Mouse (Mus musculus) hindbrain, embryonic 14.5 days (tissue): ENCODE measurements around the gene Prss57. TPM values are rescaled to one million over a fixed set of nuclear protein-coding genes. Genes with fewer than 3 reads are reported as not detected.
A peak's percentile ranks its signal among the peaks of the same experiment; 100 is the strongest.

Experiments
- ATAC-seq: fragments of 200-750 bp; cut with Nextera tagmentation; 2 replicates; pipeline ENCODE4 v1.8.0; 2017; ENCODE audit warnings: moderate number of reproducible peaks, mild to moderate bottlenecking, moderate TSS enrichment, moderate library complexity; ENCODE audit not compliant: low FRiP score
- DNase-seq: peaks from one replicate; pipeline ENCODE4 v3.0.0-alpha.2; 2015; ENCODE audit warnings: low spot score
- H3K27ac ChIP-seq: fragments of 300-500 bp; sonication (generic); 2 replicates; pipeline ENCODE4 v1.5.1; 2014; ENCODE audit warnings: mild to moderate bottlenecking, moderate library complexity
- H3K27me3 ChIP-seq: fragments of 300-500 bp; sonication (generic); 2 replicates; pipeline ENCODE4 v1.6.1; 2014; ENCODE audit warnings: mild to moderate bottlenecking, low read length, mixed read lengths; ENCODE audit not compliant: control insufficient read depth, insufficient read depth
- H3K36me3 ChIP-seq: fragments of 300-500 bp; sonication (generic); replicated peaks from 2 replicates; pipeline ENCODE4 v1.6.1; 2014; ENCODE audit not compliant: control insufficient read depth, insufficient read depth
- H3K4me1 ChIP-seq: fragments of 300-500 bp; sonication (generic); replicated peaks from 2 replicates; pipeline ENCODE4 v1.6.1; 2014; ENCODE audit warnings: antibody characterized with exemption, low read length, mixed read lengths; ENCODE audit not compliant: control insufficient read depth, insufficient read depth
- H3K4me2 ChIP-seq: fragments of 300-500 bp; sonication (generic); replicated peaks from 2 replicates; pipeline ENCODE4 v1.6.1; 2014; ENCODE audit warnings: mild to moderate bottlenecking, moderate library complexity
- H3K4me3 ChIP-seq: fragments of 300-500 bp; sonication (generic); replicated peaks from 2 replicates; pipeline ENCODE4 v1.5.1; 2014; ENCODE audit warnings: mild to moderate bottlenecking, low read length
- H3K9ac ChIP-seq: fragments of 300-500 bp; sonication (generic); 2 replicates; pipeline ENCODE4 v1.6.1; 2014
- H3K9me3 ChIP-seq: fragments of 300-500 bp; sonication (generic); 2 replicates; pipeline ENCODE4 v1.6.1; 2016; ENCODE audit warnings: low read length; ENCODE audit not compliant: control insufficient read depth
- WGBS: fragments of 180-500 bp; shearing (Covaris S2); extraction: QIAGEN DNeasy Blood & Tissue Kit; methylation state at CpG from one replicate; pipeline ENCODE4 v1.1.7; 2014; 5-methylcytosine and 5-hydroxymethylcytosine counted together
- polyA plus RNA-seq: library from polyadenylated mRNA; unstranded; fragments of >200 nt; fragmentation: Nextera tagmentation; extraction: Ambion mirVana; gene quantifications from 2 replicates; pipeline ENCODE4 v1.2.1, GENCODE M21; 2014

Gene Prss57
- polyA plus RNA-seq, 1 experiment from 2014 or later: 0.29 TPM

GRCm38 (mm10) chr10:79823011-79823410, 32.2 kb upstream of the Prss57 start:
- Histone ChIP-seq H3K4me1 (peaks cover 5% of the 10 kb centered on the region; the same call in 1 of the 2 replicates), H3K36me3 (peaks cover 35% of the 10 kb centered on the region), H3K4me3 (no peak overlapping the region), H3K9ac (no peak overlapping the region), H3K27ac (no peak overlapping the region), H3K9me3 (no peaks in the 10 kb centered on the region), H3K4me2 (no peak overlapping the region), H3K27me3 (no peaks in the 10 kb centered on the region)
- 81% methylated on average over 6 of the region's 6 CpGs for WGBS
- ATAC-seq (no peak), DNase-seq (no peak)

DNA sequence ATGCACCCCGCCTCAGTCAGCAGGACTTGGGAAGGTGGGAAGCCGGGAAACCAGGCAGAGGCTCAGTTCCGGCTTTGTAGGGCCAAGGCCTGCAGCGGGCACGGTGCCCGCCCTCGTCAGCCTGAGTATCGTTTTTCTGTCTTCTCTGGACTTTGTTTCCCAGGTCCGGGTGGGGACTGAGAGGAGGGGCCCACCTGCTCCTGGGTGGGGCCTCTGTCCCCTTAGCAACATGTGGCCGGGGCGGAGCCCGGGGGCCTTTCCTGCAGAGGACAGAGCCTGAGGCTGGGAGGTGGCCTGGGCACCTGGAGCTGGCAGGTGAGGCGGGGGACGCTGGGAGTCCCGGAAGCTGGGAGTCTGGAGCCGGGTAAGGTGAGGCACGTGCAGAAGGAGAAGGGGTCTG, 31.6 kb upstream of the Prss57 start:
- WGBS: 40% methylated on average over 16 of the region's 17 CpGs
- H3K36me3 ChIP-seq: peaks cover 41% of the 10 kb centered on the region
- H3K27me3 ChIP-seq: no peaks in the 10 kb centered on the region
- DNase-seq (no peak), ATAC-seq (no peak; the same call in 1 of the 2 replicates)
- H3K4me1 ChIP-seq: peaks cover 5% of the 10 kb centered on the region; the same call in 1 of the 2 replicates
- H3K27ac ChIP-seq: no peak overlapping the region
- H3K4me3 ChIP-seq: no peak overlapping the region
- H3K4me2 ChIP-seq: no peak overlapping the region
- H3K9ac ChIP-seq: 0 out of 2 replicates have a peak overlapping the region, but pooled peaks have one; percentile 20
- H3K9me3 ChIP-seq: no peaks in the 10 kb centered on the region

- DNase-seq: no peak
- ATAC-seq: no peak
Measured at GRCm38 (mm10) chr10:79821731-79822130, 31.0 kb upstream of the Prss57 start.

GRCm38 (mm10) chr10:79820782-79821181, 30.0 kb upstream of the Prss57 start, which contains the start of gene Misp:
Gene Misp, plus strand, starts transcription at chr10:79820989.
- Histone ChIP-seq H3K4me3 (no peak within 1 kb of the TSS), H3K4me1 (peaks cover 5% of the 10 kb centered on the region; the same call in 1 of the 2 replicates), H3K9me3 (no peaks in the 10 kb centered on the region), H3K9ac (no peak within 1 kb of the TSS), H3K4me2 (no peak within 1 kb of the TSS), H3K27ac (no peak within 1 kb of the TSS), H3K36me3 (peaks cover 57% of the 10 kb centered on the region), H3K27me3 (no peaks in the 10 kb centered on the region)
- no peak for DNase-seq
- 73% methylated on average over 11 of the region's 11 CpGs for WGBS
- ATAC-seq: no peak

More at GRCm38 (mm10) chr10:79821731-79822130, 31.0 kb upstream of the Prss57 start:
- H3K4me1 ChIP-seq: peaks cover 5% of the 10 kb centered on the region; the same call in 1 of the 2 replicates
- 91% methylated on average over 12 of the region's 12 CpGs for WGBS
- H3K9me3 ChIP-seq: no peaks in the 10 kb centered on the region
- no peak overlapping the region for H3K4me2 ChIP-seq
- peaks cover 47% of the 10 kb centered on the region for H3K36me3 ChIP-seq
- H3K9ac ChIP-seq: no peak overlapping the region
- H3K27me3 ChIP-seq: no peaks in the 10 kb centered on the region
- no peak overlapping the region for H3K4me3 ChIP-seq
- H3K27ac ChIP-seq: no peak overlapping the region

DNA sequence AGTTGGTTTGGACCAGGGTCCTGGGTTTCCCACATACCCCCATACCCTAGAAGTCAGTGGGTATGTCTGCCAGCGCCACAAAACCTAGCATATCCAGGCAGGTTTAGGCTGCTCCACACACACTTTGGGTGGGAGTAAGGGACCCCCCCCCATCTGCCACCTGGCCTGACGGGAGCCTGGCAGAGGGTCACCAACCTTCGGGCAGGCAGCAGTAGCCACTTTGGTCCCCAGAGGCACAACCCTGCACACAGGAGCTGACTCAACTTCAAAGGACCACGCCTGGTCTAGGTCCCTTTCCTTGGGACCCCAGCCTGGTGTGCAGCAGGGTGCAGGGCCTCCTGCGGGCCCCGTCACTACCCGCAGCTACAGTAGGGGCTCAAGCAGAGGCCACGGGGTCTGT, 29.5 kb upstream of the Prss57 start:
- Histone ChIP-seq H3K9me3 (no peaks in the 10 kb centered on the region), H3K4me3 (no peak overlapping the region), H3K27ac (no peak overlapping the region), H3K27me3 (no peaks in the 10 kb centered on the region), H3K9ac (no peak overlapping the region), H3K4me1 (peaks cover 5% of the 10 kb centered on the region; the same call in 1 of the 2 replicates), H3K4me2 (no peak overlapping the region), H3K36me3 (peaks cover 62% of the 10 kb centered on the region)
- WGBS: 93% methylated on average over 8 of the region's 8 CpGs
- no peak for DNase-seq
- no peak for ATAC-seq

GRCm38 (mm10) chr10:79819606-79820005, 28.8 kb upstream of the Prss57 start:
- no peak for DNase-seq
- no peak overlapping the region for H3K4me2 ChIP-seq
- H3K9ac ChIP-seq: no peak overlapping the region
- ATAC-seq: no peak
- peaks cover 65% of the 10 kb centered on the region for H3K36me3 ChIP-seq
- H3K4me1 ChIP-seq: peaks cover 5% of the 10 kb centered on the region; the same call in 1 of the 2 replicates
- H3K27me3 ChIP-seq: no peaks in the 10 kb centered on the region
- no peak overlapping the region for H3K4me3 ChIP-seq
- 92% methylated on average over 17 of the region's 17 CpGs for WGBS
- H3K27ac ChIP-seq: no peak overlapping the region
- H3K9me3 ChIP-seq: no peaks in the 10 kb centered on the region

DNA sequence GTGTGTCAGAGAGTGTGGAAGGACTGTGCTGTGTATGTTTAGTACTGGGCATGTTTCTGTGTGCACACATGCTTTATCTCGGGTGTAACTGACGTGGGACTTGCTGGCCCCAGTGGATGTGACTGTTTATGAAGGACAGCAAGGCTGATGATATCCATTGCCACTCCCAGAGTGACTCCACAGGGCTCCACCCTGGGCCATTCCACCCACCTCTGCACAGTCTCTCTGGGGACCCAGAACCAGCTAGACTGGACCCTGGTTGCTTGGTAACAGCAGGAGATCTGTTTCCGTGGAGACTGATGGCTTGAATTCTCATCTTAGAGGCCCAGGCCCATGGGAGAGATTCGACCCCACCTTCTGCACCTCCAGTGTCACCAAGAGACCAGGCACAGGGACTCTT, 27.5 kb upstream of the Prss57 start:
- H3K9me3 ChIP-seq: no peaks in the 10 kb centered on the region
- H3K4me2 ChIP-seq: no peak overlapping the region
- DNase-seq: no peak
- no peaks in the 10 kb centered on the region for H3K27me3 ChIP-seq
- peaks cover 5% of the 10 kb centered on the region; the same call in 1 of the 2 replicates for H3K4me1 ChIP-seq
- 67% methylated on average over 4 of the region's 4 CpGs for WGBS
- no peak overlapping the region for H3K4me3 ChIP-seq
- H3K36me3 ChIP-seq: peaks cover 71% of the 10 kb centered on the region
- H3K9ac ChIP-seq: no peak overlapping the region
- no peak for ATAC-seq
- H3K27ac ChIP-seq: no peak overlapping the region

DNA sequence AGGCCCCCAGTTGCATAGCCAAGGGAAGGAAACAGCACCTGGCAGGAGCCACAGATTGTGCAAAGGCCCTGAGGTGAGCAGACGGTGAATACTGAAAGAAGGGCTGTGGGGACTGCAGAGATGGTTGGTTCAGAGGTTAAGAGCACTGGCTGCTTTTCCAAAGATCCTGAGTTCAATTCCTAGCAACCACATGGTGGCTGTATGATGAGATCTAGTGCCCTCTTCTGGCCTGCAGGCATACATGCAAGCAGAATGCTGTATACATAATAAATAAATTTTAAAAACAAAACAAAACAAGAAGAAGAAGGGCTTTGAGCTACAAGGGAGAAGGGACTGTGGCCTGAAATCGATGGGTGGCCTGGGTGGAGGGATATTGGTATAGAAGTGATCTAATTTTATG, 26.4 kb upstream of the Prss57 start:
- DNase-seq: no peak

DNA sequence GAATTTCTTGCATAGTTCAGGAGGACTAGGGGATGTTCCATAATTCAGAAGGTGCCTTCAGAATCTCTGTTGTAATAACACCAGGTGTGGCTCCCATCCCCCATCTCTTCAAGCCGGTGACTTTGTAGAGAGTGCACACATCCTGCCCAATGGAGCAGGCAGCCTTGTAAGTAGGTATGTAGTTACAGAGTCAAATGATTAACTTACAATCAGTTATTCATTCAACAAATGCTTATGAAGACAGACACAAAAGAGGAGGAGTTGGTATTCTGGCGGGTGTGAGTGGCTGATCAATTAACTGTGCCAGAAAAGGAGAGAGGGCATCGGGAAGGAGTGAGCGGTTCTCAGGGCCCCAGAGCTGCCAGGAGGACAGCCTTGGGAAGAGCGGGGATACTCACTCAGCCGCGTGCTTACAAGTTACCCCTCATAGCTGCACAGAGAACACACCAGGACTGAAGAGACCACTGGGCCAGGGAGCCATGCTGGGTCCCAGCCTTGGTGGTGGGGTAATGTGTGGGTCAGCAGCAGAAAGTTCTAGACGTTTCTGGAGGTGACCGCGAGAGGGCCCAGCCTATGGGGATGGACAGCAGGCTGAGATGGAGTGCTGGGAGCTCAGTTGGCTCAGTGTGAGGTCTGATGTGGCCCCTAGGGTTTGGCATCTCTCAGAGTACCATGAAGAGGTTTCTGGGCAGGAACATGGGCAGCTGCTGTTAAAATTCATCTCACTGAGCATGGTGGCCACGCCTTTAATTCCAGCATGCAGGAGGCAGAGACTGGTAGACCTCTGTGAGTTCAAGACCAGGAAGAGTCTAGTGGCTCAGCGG, 25.1 kb upstream of the Prss57 start:
- H3K4me1 ChIP-seq: no peaks in the 10 kb centered on the region
- no peak overlapping the region for H3K4me3 ChIP-seq
- H3K27me3 ChIP-seq: no peaks in the 10 kb centered on the region
- no peak overlapping the region for H3K4me2 ChIP-seq
- no peak overlapping the region for H3K27ac ChIP-seq
- ATAC-seq (no peak), DNase-seq (no peak)
- H3K36me3 ChIP-seq: peaks cover 83% of the 10 kb centered on the region
- no peak overlapping the region for H3K9ac ChIP-seq
- 86% methylated on average over 12 of the region's 12 CpGs for WGBS
- no peaks in the 10 kb centered on the region for H3K9me3 ChIP-seq

More for the DNA sequence above, 26.4 kb upstream of the Prss57 start:
- Histone ChIP-seq H3K36me3 (peaks cover 79% of the 10 kb centered on the region), H3K9me3 (no peaks in the 10 kb centered on the region), H3K4me1 (peaks cover under 1% of the 10 kb centered on the region; the same call in 1 of the 2 replicates), H3K27me3 (no peaks in the 10 kb centered on the region), H3K9ac (no peak overlapping the region), H3K27ac (no peak overlapping the region), H3K4me3 (no peak overlapping the region), H3K4me2 (no peak overlapping the region)
- WGBS: 80% methylated on average over 2 of the region's 2 CpGs
- ATAC-seq: no peak
